Mouse (Mus musculus) liver, embryonic 14.5 days (tissue): ENCODE measurements around the gene Birc2. TPM values are rescaled to one million over a fixed set of nuclear protein-coding genes. Genes with fewer than 3 reads are reported as not detected.

Experiments
- ATAC-seq: fragments of 200-750 bp; cut with Nextera tagmentation; 2 replicates; pipeline ENCODE4 v1.8.0; 2017; ENCODE audit warnings: moderate number of reproducible peaks, mild to moderate bottlenecking, moderate library complexity; ENCODE audit not compliant: insufficient read depth
- DNase-seq, 3 experiments: peaks; one replicate each; pipeline ENCODE4 v3.0.0-alpha.2; 2012 to 2013; ENCODE audit warnings: low read depth in 3 of 3, low spot score in 3 of 3
- H3K27ac ChIP-seq: fragments of 300-500 bp; sonication (generic); 2 replicates; pipeline ENCODE4 v1.5.1; 2014; ENCODE audit warnings: moderate library complexity, mild to moderate bottlenecking, control low read depth, inconsistent platforms
- H3K27me3 ChIP-seq: fragments of 300-500 bp; sonication (generic); 2 replicates; pipeline ENCODE4 v1.6.1; 2014; ENCODE audit warnings: mild to moderate bottlenecking, low read length, moderate library complexity; ENCODE audit not compliant: control insufficient read depth, insufficient read depth
- H3K36me3 ChIP-seq: fragments of 300-500 bp; sonication (generic); replicated peaks from 2 replicates; pipeline ENCODE4 v1.6.1; 2014; ENCODE audit warnings: low read depth; ENCODE audit not compliant: control insufficient read depth, insufficient read depth
- H3K4me1 ChIP-seq, 2 experiments: fragments of 200-500 bp in 1 of 2; fragments of 300-500 bp in 1 of 2; sonication (generic) in 1 of 2; replicated peaks; 2 replicates each; pipeline ENCODE4 v1.6.1; 2012 to 2014; ENCODE audit warnings: antibody characterized with exemption in 1 of 2, inconsistent platforms in 1 of 2, low read length in 1 of 2; ENCODE audit not compliant: control insufficient read depth in 2 of 2, insufficient read depth in 2 of 2
- H3K4me2 ChIP-seq: fragments of 300-500 bp; sonication (generic); 2 replicates; pipeline ENCODE4 v1.6.1; 2014; ENCODE audit warnings: low read depth, mild to moderate bottlenecking, control low read depth, moderate library complexity
- H3K4me3 ChIP-seq, 2 experiments: fragments of 200-500 bp in 1 of 2; fragments of 300-500 bp in 1 of 2; sonication (generic) in 1 of 2; 2 replicates each; pipeline ENCODE4 v1.5.1; 2012 to 2014; ENCODE audit warnings: low read depth in 2 of 2, low read length in 2 of 2, mild to moderate bottlenecking in 2 of 2, control low read depth in 1 of 2, inconsistent platforms in 1 of 2, moderate library complexity in 1 of 2; ENCODE audit not compliant: insufficient read depth in 1 of 2
- H3K9ac ChIP-seq: fragments of 300-500 bp; sonication (generic); replicated peaks from 2 replicates; pipeline ENCODE4 v1.6.1; 2014; ENCODE audit warnings: mild to moderate bottlenecking, control low read depth, moderate library complexity
- H3K9me3 ChIP-seq: fragments of 300-500 bp; sonication (generic); 2 replicates; pipeline ENCODE4 v1.6.1; 2016; ENCODE audit warnings: low read length, mixed read lengths; ENCODE audit not compliant: control insufficient read depth
- CTCF ChIP-seq: IDR thresholded peaks from 2 replicates; pipeline ENCODE4 v1.5.1; 2016; ENCODE audit warnings: antibody characterized with exemption, low read depth, control low read depth
- EP300 ChIP-seq: IDR thresholded peaks from 2 replicates; pipeline ENCODE4 v1.6.1; 2016; ENCODE audit warnings: antibody characterized with exemption, low read depth
- WGBS: fragments of 180-500 bp; shearing (Covaris S2); extraction: QIAGEN DNeasy Blood & Tissue Kit; methylation state at CpG from one replicate; pipeline ENCODE4 v1.1.7; 2014; ENCODE audit not compliant: insufficient replicate concordance; 5-methylcytosine and 5-hydroxymethylcytosine counted together
- polyA plus RNA-seq, 2 experiments: library from polyadenylated mRNA; depleted of rRNA in 1 of 2; stranded (reverse) in 1 of 2; unstranded in 1 of 2; fragments of >200 nt; fragmentation: Nextera tagmentation in 1 of 2; extraction: Ambion mirVana in 1 of 2; gene quantifications; 2 replicates each; pipeline versions ENCODE4 v1.2.1 to v1.2.3; 2012 to 2014

Gene Birc2
- polyA plus RNA-seq, 2 experiments = 9.4 to 14.1 TPM

- H3K9ac ChIP-seq = no peak overlapping the region
- no peak for ATAC-seq
- no peak overlapping the region for H3K4me2 ChIP-seq
These were observed 9.9 kb upstream of the Birc2 start for GRCm38 (mm10) chr9:7846667-7847199.

GRCm38 (mm10) chr9:7845216-7845895 lies 8.5 kb upstream of the Birc2 start:
- Histone ChIP-seq H3K4me1 (no peaks in the 10 kb centered on the region), H3K36me3 (no peaks in the 10 kb centered on the region), H3K9ac (no peak overlapping the region), H3K27ac (no peak overlapping the region), H3K27me3 (no peaks in the 10 kb centered on the region), H3K4me3 (no peak overlapping the region), H3K4me2 (no peak overlapping the region), H3K9me3 (no peaks in the 10 kb centered on the region)
- no peak for TF ChIP-seq CTCF
- TF ChIP-seq EP300 = no peak
- peak; percentile 27; the same call in 1 of the 2 replicates for ATAC-seq
- 64% methylated on average over 4 of the region's 4 CpGs for WGBS
- no peak for DNase-seq

More at GRCm38 (mm10) chr9:7846667-7847199, 9.9 kb upstream of the Birc2 start:
- H3K27ac ChIP-seq = no peak overlapping the region
- no peak for DNase-seq
- H3K27me3 ChIP-seq = no peaks in the 10 kb centered on the region
- H3K36me3 ChIP-seq = no peaks in the 10 kb centered on the region
- 62% methylated on average over 1 of the region's 1 CpGs for WGBS
- H3K4me3 ChIP-seq = no peak overlapping the region
- TF ChIP-seq EP300 = no peak
- TF ChIP-seq CTCF = no peak
- no peaks in the 10 kb centered on the region for H3K9me3 ChIP-seq
- no peaks in the 10 kb centered on the region for H3K4me1 ChIP-seq

- DNase-seq (no peak), ATAC-seq (no peak)
- no peaks in the 10 kb centered on the region for H3K9me3 ChIP-seq
- TF ChIP-seq EP300 (no peak), CTCF (no peak)
- WGBS = 67% methylated on average over 6 of the region's 6 CpGs
- no peak overlapping the region for H3K9ac ChIP-seq
- peaks cover 3 to 6% of the 10 kb centered on the region in 2 experiments; a peak in 3 of 4 replicates for H3K4me1 ChIP-seq
- no peak overlapping the region for H3K4me3 ChIP-seq
- H3K4me2 ChIP-seq = no peak overlapping the region
- no peaks in the 10 kb centered on the region for H3K27me3 ChIP-seq
- H3K36me3 ChIP-seq = no peaks in the 10 kb centered on the region
- H3K27ac ChIP-seq = no peak overlapping the region
These were observed 4.4 kb upstream of the Birc2 start for GRCm38 (mm10) chr9:7841221-7841620.

GRCm38 (mm10) chr9:7837806-7838440 lies 1.1 kb upstream of the Birc2 start:
- H3K27ac ChIP-seq = peak overlapping the region; percentile 99
- H3K4me3 ChIP-seq = peak overlapping the region; percentile 74 to 86
- no peak for TF ChIP-seq EP300
- TF ChIP-seq CTCF = no peak
- peaks cover 3 to 13% of the 10 kb centered on the region in 2 experiments for H3K4me1 ChIP-seq
- 27% methylated on average over 14 of the region's 14 CpGs for WGBS
- no peaks in the 10 kb centered on the region for H3K9me3 ChIP-seq
- no peak for ATAC-seq
- peaks cover 2% of the 10 kb centered on the region for H3K36me3 ChIP-seq
- H3K4me2 ChIP-seq = peak overlapping the region; percentile 89
- H3K9ac ChIP-seq = peak overlapping the region; percentile 98
- H3K27me3 ChIP-seq = no peaks in the 10 kb centered on the region
- DNase-seq = peak; percentile 34 to 41 (median 39)

- Histone ChIP-seq H3K4me1 (peaks cover 8 to 20% of the 10 kb centered on the region in 2 experiments), H3K4me2 (peak overlapping the region; percentile 89), H3K4me3 (peak overlapping the region; percentile 74 to 86), H3K9ac (peak overlapping the region; percentile 98), H3K27me3 (no peaks in the 10 kb centered on the region), H3K9me3 (no peaks in the 10 kb centered on the region), H3K27ac (peak overlapping the region; percentile 99), H3K36me3 (peaks cover 2% of the 10 kb centered on the region)
- DNase-seq (peak; percentile 23 to 47 (median 28)), ATAC-seq (peak; percentile 46)
- TF ChIP-seq EP300 (no peak), CTCF (peak; percentile 29; the same call in 1 of the 2 replicates)
- WGBS = 0% methylated on average over 16 of the region's 16 CpGs
These were observed 533 bp downstream of the Birc2 start for GRCm38 (mm10) chr9:7836331-7836730.
